Mouse (Mus musculus) MEL (cell line): Measurements from ENCODE around the gene Aifm2. TPM values are rescaled to one million over a fixed set of nuclear protein-coding genes. Genes with fewer than 3 reads are reported as not detected.

ENCODE experiments used
- DNase-seq: peaks from one replicate; pipeline ENCODE4 v3.0.0; 2011; ENCODE audit warnings: low read depth, low spot score
- H3K27ac ChIP-seq: 2 replicates; pipeline ENCODE4 v1.5.1; 2012; ENCODE audit warnings: low read depth, mild to moderate bottlenecking, control low read depth, low read length, moderate library complexity; ENCODE audit not compliant: control insufficient read depth
- H3K27me3 ChIP-seq, 2 experiments: fragments of 150-350 bp in 1 of 2; sonication (generic) in 1 of 2; 2 replicates each; pipeline ENCODE4 v1.6.1; 2012; ENCODE audit warnings: low read length in 2 of 2, mild to moderate bottlenecking in 2 of 2, improper control_type of control experiment in 1 of 2, moderate library complexity in 1 of 2; ENCODE audit not compliant: insufficient read depth in 2 of 2, control insufficient read depth in 1 of 2
- H3K36me3 ChIP-seq, 2 experiments: 2 replicates each; pipeline ENCODE4 v1.6.1; 2012 to 2014; ENCODE audit warnings: low read length in 2 of 2, improper control_type of control experiment in 1 of 2, inconsistent platforms in 1 of 2, mild to moderate bottlenecking in 1 of 2; ENCODE audit not compliant: insufficient read depth in 2 of 2, control insufficient read depth in 1 of 2
- H3K4me1 ChIP-seq, 2 experiments: fragments of 150-350 bp in 1 of 2; sonication (generic) in 1 of 2; 2 replicates each; pipeline ENCODE4 v1.6.1; 2012; ENCODE audit warnings: low read length in 2 of 2, improper control_type of control experiment in 1 of 2, mild to moderate bottlenecking in 1 of 2; ENCODE audit not compliant: insufficient read depth in 2 of 2, control insufficient read depth in 1 of 2
- H3K4me3 ChIP-seq, 2 experiments: fragments of 150-350 bp in 1 of 2; sonication (generic) in 1 of 2; 2 replicates each; pipeline ENCODE4 v1.5.1; 2012; ENCODE audit warnings: low read depth in 2 of 2, low read length in 2 of 2, mild to moderate bottlenecking in 2 of 2, moderate library complexity in 2 of 2, control low read depth in 1 of 2, improper control_type of control experiment in 1 of 2; ENCODE audit not compliant: control insufficient read depth in 1 of 2, insufficient read depth in 1 of 2
- H3K79me2 ChIP-seq: 2 replicates; pipeline ENCODE4 v1.6.1; 2012; ENCODE audit warnings: mild to moderate bottlenecking, low read length, moderate library complexity; ENCODE audit not compliant: control insufficient read depth, poor library complexity, insufficient read depth
- H3K9ac ChIP-seq: 2 replicates; pipeline ENCODE4 v1.6.1; 2012; ENCODE audit warnings: low read depth, mild to moderate bottlenecking, control low read depth, low read length, moderate library complexity; ENCODE audit not compliant: control insufficient read depth, poor library complexity, severe bottlenecking
- H3K9me3 ChIP-seq: fragments of 150-350 bp; sonication (generic); replicated peaks from 2 replicates; pipeline ENCODE4 v1.6.1; 2012; ENCODE audit warnings: mild to moderate bottlenecking, low read length, improper control_type of control experiment, moderate library complexity; ENCODE audit not compliant: insufficient read depth
- E2F4 ChIP-seq: IDR thresholded peaks from 2 replicates; pipeline ENCODE4 v1.6.1; 2011; ENCODE audit warnings: low read depth, low read length, improper control_type of control experiment, borderline replicate concordance
- ELF1 ChIP-seq: IDR thresholded peaks from 2 replicates; pipeline ENCODE4 v1.6.1; 2014; ENCODE audit warnings: low read depth, mild to moderate bottlenecking, inconsistent platforms, low read length, improper control_type of control experiment, moderate library complexity
- GATA1 ChIP-seq: IDR thresholded peaks from 2 replicates; pipeline ENCODE4 v1.6.1; 2011; ENCODE audit warnings: low read depth, low read length, improper control_type of control experiment
- MAFK ChIP-seq: IDR thresholded peaks from 2 replicates; pipeline ENCODE4 v1.6.1; 2011; ENCODE audit warnings: low read depth, mild to moderate bottlenecking, low read length, improper control_type of control experiment, borderline replicate concordance
- MAX ChIP-seq: IDR thresholded peaks from 2 replicates; pipeline ENCODE4 v1.6.1; 2011; ENCODE audit warnings: low read length, improper control_type of control experiment
- MAZ ChIP-seq: IDR thresholded peaks from 2 replicates; pipeline ENCODE4 v1.6.1; 2012; ENCODE audit warnings: low read depth, mild to moderate bottlenecking, inconsistent platforms, low read length, improper control_type of control experiment
- MXI1 ChIP-seq: IDR thresholded peaks from 2 replicates; pipeline ENCODE4 v1.6.1; 2011; ENCODE audit warnings: mild to moderate bottlenecking, low read depth, low read length, improper control_type of control experiment
- MYB ChIP-seq: IDR thresholded peaks from 2 replicates; pipeline ENCODE4 v1.6.1; 2011; ENCODE audit warnings: mild to moderate bottlenecking, low read depth, low read length, improper control_type of control experiment
- POLR2AphosphoS2 ChIP-seq: IDR thresholded peaks from 2 replicates; pipeline ENCODE4 v1.6.1; 2011; ENCODE audit warnings: low read length, improper control_type of control experiment
- RAD21 ChIP-seq: IDR thresholded peaks from 2 replicates; pipeline ENCODE4 v1.6.1; 2011; ENCODE audit warnings: mild to moderate bottlenecking, low read depth, low read length, improper control_type of control experiment
- RCOR1 ChIP-seq: IDR thresholded peaks from 2 replicates; pipeline ENCODE4 v1.6.1; 2012; ENCODE audit warnings: low read depth, mild to moderate bottlenecking, inconsistent platforms, low read length, improper control_type of control experiment
- SIN3A ChIP-seq: IDR thresholded peaks from 2 replicates; pipeline ENCODE4 v1.6.1; 2012; ENCODE audit warnings: low read length, improper control_type of control experiment, inconsistent platforms
- SMC3 ChIP-seq: IDR thresholded peaks from 2 replicates; pipeline ENCODE4 v1.6.1; 2011; ENCODE audit warnings: low read depth, low read length, improper control_type of control experiment
- UBTF ChIP-seq: IDR thresholded peaks from 2 replicates; pipeline ENCODE4 v1.6.1; 2012; ENCODE audit warnings: low read depth, mild to moderate bottlenecking, inconsistent platforms, low read length, improper control_type of control experiment, moderate library complexity, borderline replicate concordance; ENCODE audit not compliant: insufficient read depth
- USF1 ChIP-seq: IDR thresholded peaks from 2 replicates; pipeline ENCODE4 v1.6.1; 2014; ENCODE audit warnings: low read depth, mild to moderate bottlenecking, inconsistent platforms, low read length, improper control_type of control experiment, moderate library complexity
- ZC3H11A ChIP-seq: IDR thresholded peaks from 2 replicates; pipeline ENCODE4 v1.6.1; 2012; ENCODE audit warnings: low read depth, mild to moderate bottlenecking, inconsistent platforms, low read length, improper control_type of control experiment
- ZMIZ1 ChIP-seq: IDR thresholded peaks from 2 replicates; pipeline ENCODE4 v1.6.1; 2012; ENCODE audit warnings: low read depth, mild to moderate bottlenecking, inconsistent platforms, low read length, improper control_type of control experiment, moderate library complexity
- ZNF384 ChIP-seq: IDR thresholded peaks from 2 replicates; pipeline ENCODE4 v1.6.1; 2012; ENCODE audit warnings: low read depth, mild to moderate bottlenecking, inconsistent platforms, low read length, improper control_type of control experiment
- polyA plus RNA-seq, 2 experiments: library from polyadenylated mRNA; stranded (reverse) in 1 of 2; unstranded in 1 of 2; fragments of >175 nt in 1 of 2; fragments of >200 nt in 1 of 2; gene quantifications; 2 replicates each; pipeline versions ENCODE4 v1.2.1 to v1.2.4; 2012; ENCODE audit warnings: low replicate concordance in 2 of 2, low read depth in 1 of 2; ENCODE audit not compliant: insufficient read length in 2 of 2, insufficient read depth in 1 of 2, missing spikeins in 1 of 2
- total RNA-seq: library from RNA; depleted of rRNA; stranded (reverse); fragments of 300-350 nt; gene quantifications from 2 replicates; pipeline ENCODE4 v1.2.3, GENCODE M21; 2012

Gene Aifm2
- total and polyA plus RNA-seq, 3 experiments: 13.4 to 17.7 TPM; not detected in 1

DNA sequence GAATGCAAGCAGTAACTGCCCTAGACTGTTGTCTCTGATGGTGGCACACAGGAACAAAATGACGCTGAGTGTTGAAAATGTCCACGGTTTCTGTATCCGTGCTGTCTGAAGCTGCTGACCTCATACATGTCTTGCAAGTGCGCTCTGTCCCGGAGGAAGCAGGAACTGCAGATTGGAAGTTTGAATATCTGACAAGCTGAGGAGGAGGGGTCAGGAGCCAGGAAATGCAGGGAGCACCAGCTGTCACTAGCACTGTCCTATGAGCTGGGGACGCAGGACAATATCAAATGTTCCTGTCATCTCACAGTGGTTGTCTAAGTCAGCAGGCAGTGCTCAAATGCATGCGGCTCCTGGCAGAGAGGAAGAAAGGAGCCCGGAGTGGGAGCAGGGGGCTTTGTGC, 49.6 kb downstream of the Aifm2 start:
- H3K27ac ChIP-seq: no peak overlapping the region
- DNase-seq: no peak
- H3K9ac ChIP-seq: no peak overlapping the region
- no peaks in the 10 kb centered on the region for H3K79me2 ChIP-seq
- peaks cover 0 to 1% of the 10 kb centered on the region in 2 experiments; a peak in 2 of 4 replicates for H3K27me3 ChIP-seq
- no peaks in the 10 kb centered on the region for H3K9me3 ChIP-seq
- no peaks in the 10 kb centered on the region for H3K36me3 ChIP-seq
- no peak overlapping the region for H3K4me3 ChIP-seq
- TF ChIP-seq ELF1 (no peak), ZC3H11A (no peak), RAD21 (no peak), MXI1 (no peak), MYB (no peak), POLR2AphosphoS2 (no peak), ZMIZ1 (no peak), MAZ (no peak), MAFK (no peak), MAX (no peak)
- TF ChIP-seq, all 39 proteins: peak for 0
- no peaks in the 10 kb centered on the region for H3K4me1 ChIP-seq

DNA sequence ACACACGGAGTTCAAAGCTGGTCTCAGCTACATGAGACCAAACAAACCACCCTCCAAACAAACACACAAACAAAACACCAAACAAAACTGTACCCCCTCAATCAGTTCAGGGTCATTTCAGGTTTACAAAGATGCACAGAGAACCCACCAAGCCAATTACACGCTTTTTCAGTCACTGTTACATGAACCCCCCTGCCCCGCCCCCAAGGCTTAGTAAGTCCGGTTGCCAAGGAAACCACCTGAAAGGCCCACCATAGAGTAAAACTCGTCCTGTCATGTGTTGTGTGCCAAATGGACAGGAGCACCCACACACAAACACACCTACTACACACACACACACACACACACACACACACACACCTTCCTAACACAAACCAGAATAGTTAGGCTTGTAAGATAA, 50.5 kb downstream of the Aifm2 start:
- H3K27me3 ChIP-seq: peaks cover 0 to 1% of the 10 kb centered on the region in 2 experiments; a peak in 2 of 4 replicates
- no peaks in the 10 kb centered on the region for H3K79me2 ChIP-seq
- H3K9ac ChIP-seq: no peak overlapping the region
- H3K36me3 ChIP-seq: no peaks in the 10 kb centered on the region
- no peak for TF ChIP-seq GATA1
- no peak for TF ChIP-seq USF1
- no peak for TF ChIP-seq SMC3
- TF ChIP-seq MYB: no peak
- TF ChIP-seq RCOR1: no peak
- TF ChIP-seq ELF1: no peak
- no peak for TF ChIP-seq MAFK
- no peak for TF ChIP-seq ZMIZ1
- TF ChIP-seq UBTF: no peak
- TF ChIP-seq SIN3A: no peak
- TF ChIP-seq MAX: no peak
- no peak for TF ChIP-seq E2F4
- TF ChIP-seq ZC3H11A: no peak
- no peak for TF ChIP-seq ZNF384
- TF ChIP-seq MXI1: no peak
- TF ChIP-seq, all 39 proteins: peak for 0
- H3K4me1 ChIP-seq: no peaks in the 10 kb centered on the region
- no peak for DNase-seq
- no peak overlapping the region for H3K4me3 ChIP-seq
- no peak overlapping the region for H3K27ac ChIP-seq
- H3K9me3 ChIP-seq: no peaks in the 10 kb centered on the region
